Mouse (Mus musculus) forebrain, embryonic 15.5 days (tissue): Measurements from ENCODE around the gene Gm9999. TPM values are rescaled to one million over a fixed set of nuclear protein-coding genes. Genes with fewer than 3 reads are reported as not detected.

Experiments
- ATAC-seq: fragments of 200-750 bp; cut with Nextera tagmentation; replicated peaks from 2 replicates; pipeline ENCODE4 v1.8.0; 2017; ENCODE audit warnings: mild to moderate bottlenecking, moderate TSS enrichment, moderate library complexity
- H3K27ac ChIP-seq: fragments of 300-500 bp; sonication (generic); replicated peaks from 2 replicates; pipeline ENCODE4 v1.5.1; 2015; ENCODE audit warnings: mild to moderate bottlenecking, inconsistent platforms
- H3K27me3 ChIP-seq: fragments of 300-500 bp; sonication (generic); 2 replicates; pipeline ENCODE4 v1.6.1; 2015; ENCODE audit warnings: inconsistent platforms
- H3K36me3 ChIP-seq: fragments of 300-500 bp; sonication (generic); 2 replicates; pipeline ENCODE4 v1.6.1; 2015; ENCODE audit warnings: mild to moderate bottlenecking, inconsistent platforms
- H3K4me1 ChIP-seq: fragments of 300-500 bp; sonication (generic); 2 replicates; pipeline ENCODE4 v1.6.1; 2015; ENCODE audit warnings: inconsistent platforms
- H3K4me2 ChIP-seq: fragments of 300-500 bp; sonication (generic); replicated peaks from 2 replicates; pipeline ENCODE4 v1.6.1; 2015; ENCODE audit warnings: mild to moderate bottlenecking, inconsistent platforms
- H3K4me3 ChIP-seq: fragments of 300-500 bp; sonication (generic); 2 replicates; pipeline ENCODE4 v1.5.1; 2015; ENCODE audit warnings: mild to moderate bottlenecking, inconsistent platforms
- H3K9ac ChIP-seq: fragments of 300-500 bp; sonication (generic); replicated peaks from 2 replicates; pipeline ENCODE4 v1.6.1; 2015; ENCODE audit warnings: mild to moderate bottlenecking, inconsistent platforms
- H3K9me3 ChIP-seq: fragments of 300-500 bp; sonication (generic); 2 replicates; pipeline ENCODE4 v1.6.1; 2016; ENCODE audit warnings: inconsistent platforms
- WGBS: fragments of 180-500 bp; shearing (Covaris S2); methylation state at CpG from one replicate; pipeline ENCODE4 v1.1.7; 2015; ENCODE audit warnings: mixed read lengths; 5-methylcytosine and 5-hydroxymethylcytosine counted together
- polyA plus RNA-seq: library from polyadenylated mRNA; unstranded; fragments of >200 nt; fragmentation: Nextera tagmentation; extraction: Ambion mirVana; gene quantifications from 2 replicates; pipeline ENCODE4 v1.2.1, GENCODE M21; 2015

Gm9999 gene
- not detected in 2 replicates for polyA plus RNA-seq

- Histone ChIP-seq H3K4me1 (0 out of 2 replicates have a peak, but pooled peaks cover 3% of the 10 kb centered on the region), H3K27me3 (no peaks in the 10 kb centered on the region), H3K36me3 (no peaks in the 10 kb centered on the region), H3K4me3 (no peak within 1 kb of the TSS), H3K9me3 (no peaks in the 10 kb centered on the region), H3K4me2 (no peak within 1 kb of the TSS), H3K27ac (no peak within 1 kb of the TSS), H3K9ac (no peak within 1 kb of the TSS)
- ATAC-seq = no peak
- WGBS = 88% methylated on average over 3 of the region's 3 CpGs
These were observed at the start of gene Gm9999 for GRCm38 (mm10) chr7:46983280-46983679. Gene Gm9999, plus strand, starts transcription at chr7:46983580.

GRCm38 (mm10) chr7:46934788-46935187 lies 48.6 kb upstream of the Gm9999 start:
- no peaks in the 10 kb centered on the region for H3K9me3 ChIP-seq
- H3K9ac ChIP-seq = no peak overlapping the region
- peaks cover 50% of the 10 kb centered on the region for H3K36me3 ChIP-seq
- H3K4me3 ChIP-seq = no peak overlapping the region
- WGBS = 85% methylated on average over 8 of the region's 8 CpGs
- no peak for ATAC-seq
- H3K27ac ChIP-seq = no peak overlapping the region
- no peaks in the 10 kb centered on the region for H3K27me3 ChIP-seq
- H3K4me1 ChIP-seq = no peaks in the 10 kb centered on the region
- H3K4me2 ChIP-seq = no peak overlapping the region

- Histone ChIP-seq H3K36me3 (peaks cover 47% of the 10 kb centered on the region), H3K4me2 (no peak overlapping the region), H3K9ac (no peak overlapping the region), H3K9me3 (no peaks in the 10 kb centered on the region), H3K27ac (no peak overlapping the region), H3K27me3 (no peaks in the 10 kb centered on the region), H3K4me3 (no peak overlapping the region), H3K4me1 (no peaks in the 10 kb centered on the region)
- ATAC-seq = no peak
- WGBS = 46% methylated on average over 4 of the region's 4 CpGs
These were observed 47.5 kb upstream of the Gm9999 start for GRCm38 (mm10) chr7:46935847-46936246.

- 0 out of 2 replicates have a peak within 1 kb of the TSS, but pooled peaks have one; percentile 5 for H3K27ac ChIP-seq
- peaks cover 13% of the 10 kb centered on the region for H3K36me3 ChIP-seq
- H3K4me2 ChIP-seq = peak within 1 kb of the TSS; percentile 71
- peak; percentile 92 for ATAC-seq
- peak within 1 kb of the TSS; percentile 67 for H3K9ac ChIP-seq
- peaks cover 28% of the 10 kb centered on the region for H3K4me1 ChIP-seq
- H3K27me3 ChIP-seq = no peaks in the 10 kb centered on the region; the same call in 1 of the 2 replicates
- peak within 1 kb of the TSS; percentile 58 for H3K4me3 ChIP-seq
- WGBS = under 1% methylated on average over 51 of the region's 51 CpGs
- no peaks in the 10 kb centered on the region for H3K9me3 ChIP-seq
These were observed 25.3 kb upstream of the Gm9999 start, which contains the start of gene Uevld for GRCm38 (mm10) chr7:46957831-46958691. Gene Uevld, minus strand, starts transcription at chr7:46958527.

- no peaks in the 10 kb centered on the region for H3K9me3 ChIP-seq
- peaks cover 35% of the 10 kb centered on the region for H3K4me1 ChIP-seq
- 15% methylated on average over 9 of the region's 9 CpGs for WGBS
- H3K27ac ChIP-seq = no peak overlapping the region
- H3K4me2 ChIP-seq = peak overlapping the region; percentile 71
- peaks cover 10% of the 10 kb centered on the region for H3K36me3 ChIP-seq
- H3K27me3 ChIP-seq = no peaks in the 10 kb centered on the region; the same call in 1 of the 2 replicates
- H3K9ac ChIP-seq = peak overlapping the region; percentile 67
- H3K4me3 ChIP-seq = peak overlapping the region; percentile 58
- no peak for ATAC-seq
These were observed 24.5 kb upstream of the Gm9999 start for GRCm38 (mm10) chr7:46958853-46959252.

GRCm38 (mm10) chr7:46960991-46961390 lies 22.4 kb upstream of the Gm9999 start:
- WGBS = 66% methylated on average over 3 of the region's 3 CpGs
- no peaks in the 10 kb centered on the region; the same call in 1 of the 2 replicates for H3K27me3 ChIP-seq
- ATAC-seq = no peak
- H3K27ac ChIP-seq = no peak overlapping the region
- H3K9ac ChIP-seq = no peak overlapping the region
- H3K4me2 ChIP-seq = no peak overlapping the region
- H3K9me3 ChIP-seq = no peaks in the 10 kb centered on the region
- no peak overlapping the region for H3K4me3 ChIP-seq
- H3K36me3 ChIP-seq = no peaks in the 10 kb centered on the region
- peaks cover 35% of the 10 kb centered on the region for H3K4me1 ChIP-seq

- Histone ChIP-seq H3K36me3 (no peaks in the 10 kb centered on the region), H3K27me3 (no peaks in the 10 kb centered on the region; the same call in 1 of the 2 replicates), H3K4me3 (no peak overlapping the region), H3K4me2 (no peak overlapping the region), H3K9ac (no peak overlapping the region), H3K4me1 (peaks cover 32% of the 10 kb centered on the region), H3K27ac (peak overlapping the region; percentile 79), H3K9me3 (no peaks in the 10 kb centered on the region)
- ATAC-seq = no peak
These were observed 21.2 kb upstream of the Gm9999 start for GRCm38 (mm10) chr7:46962132-46962531.

- Histone ChIP-seq H3K4me3 (no peak overlapping the region), H3K27me3 (no peaks in the 10 kb centered on the region; the same call in 1 of the 2 replicates), H3K4me1 (peaks cover 24% of the 10 kb centered on the region), H3K9me3 (no peaks in the 10 kb centered on the region), H3K4me2 (peak overlapping the region; percentile 29), H3K9ac (no peak overlapping the region), H3K36me3 (no peaks in the 10 kb centered on the region), H3K27ac (peak overlapping the region; percentile 79)
- 0% methylated on average over 9 of the region's 9 CpGs for WGBS
- peak; percentile 78 for ATAC-seq
These were observed 20.4 kb upstream of the Gm9999 start for GRCm38 (mm10) chr7:46962806-46963618.

- Histone ChIP-seq H3K27ac (no peak overlapping the region), H3K36me3 (no peaks in the 10 kb centered on the region), H3K9ac (no peak overlapping the region), H3K4me1 (peaks cover 20% of the 10 kb centered on the region), H3K4me3 (no peak overlapping the region), H3K4me2 (no peak overlapping the region), H3K9me3 (no peaks in the 10 kb centered on the region), H3K27me3 (no peaks in the 10 kb centered on the region; the same call in 1 of the 2 replicates)
- 89% methylated on average over 7 of the region's 7 CpGs for WGBS
- ATAC-seq = no peak
These were observed 19.3 kb upstream of the Gm9999 start for GRCm38 (mm10) chr7:46964070-46964469.

GRCm38 (mm10) chr7:46969898-46970297 lies 13.5 kb upstream of the Gm9999 start:
- Histone ChIP-seq H3K4me2 (no peak overlapping the region), H3K36me3 (no peaks in the 10 kb centered on the region), H3K27ac (no peak overlapping the region), H3K9ac (no peak overlapping the region), H3K4me1 (no peaks in the 10 kb centered on the region), H3K27me3 (no peaks in the 10 kb centered on the region), H3K4me3 (no peak overlapping the region), H3K9me3 (no peaks in the 10 kb centered on the region)
- no peak for ATAC-seq
- 94% methylated on average over 4 of the region's 4 CpGs for WGBS

GRCm38 (mm10) chr7:46974648-46975047 lies 8.7 kb upstream of the Gm9999 start:
- no peak overlapping the region for H3K9ac ChIP-seq
- no peak overlapping the region for H3K4me2 ChIP-seq
- no peak overlapping the region for H3K4me3 ChIP-seq
- no peaks in the 10 kb centered on the region for H3K4me1 ChIP-seq
- no peaks in the 10 kb centered on the region for H3K36me3 ChIP-seq
- H3K9me3 ChIP-seq = no peaks in the 10 kb centered on the region
- no peak for ATAC-seq
- no peaks in the 10 kb centered on the region for H3K27me3 ChIP-seq
- WGBS = 97% methylated on average over 4 of the region's 4 CpGs
- no peak overlapping the region for H3K27ac ChIP-seq

- Histone ChIP-seq H3K4me3 (no peak overlapping the region), H3K36me3 (no peaks in the 10 kb centered on the region), H3K9ac (no peak overlapping the region), H3K4me1 (no peaks in the 10 kb centered on the region), H3K27me3 (no peaks in the 10 kb centered on the region), H3K4me2 (no peak overlapping the region), H3K9me3 (no peaks in the 10 kb centered on the region), H3K27ac (no peak overlapping the region)
- ATAC-seq = no peak
- WGBS = 86% methylated on average over 11 of the region's 11 CpGs
These were observed 7.9 kb upstream of the Gm9999 start for GRCm38 (mm10) chr7:46975456-46975855.
